Mouse (Mus musculus) C2C12 (cell line): ENCODE data around the gene Mllt3.

ENCODE experiments used
- CTCF ChIP-seq: IDR thresholded peaks from one replicate; pipeline ENCODE4 v1.5.1; 2011; ENCODE audit not compliant: control insufficient read depth, insufficient read depth, insufficient read length
- FOSL1 ChIP-seq: IDR thresholded peaks from one replicate; pipeline ENCODE4 v1.8.0; 2011; ENCODE audit warnings: mild to moderate bottlenecking, low read length; ENCODE audit not compliant: poor library complexity, insufficient read depth, severe bottlenecking
- USF1 ChIP-seq: IDR thresholded peaks from one replicate; pipeline ENCODE4 v1.6.1; 2011; ENCODE audit warnings: low read depth, mild to moderate bottlenecking, control low read depth, moderate library complexity

DNA sequence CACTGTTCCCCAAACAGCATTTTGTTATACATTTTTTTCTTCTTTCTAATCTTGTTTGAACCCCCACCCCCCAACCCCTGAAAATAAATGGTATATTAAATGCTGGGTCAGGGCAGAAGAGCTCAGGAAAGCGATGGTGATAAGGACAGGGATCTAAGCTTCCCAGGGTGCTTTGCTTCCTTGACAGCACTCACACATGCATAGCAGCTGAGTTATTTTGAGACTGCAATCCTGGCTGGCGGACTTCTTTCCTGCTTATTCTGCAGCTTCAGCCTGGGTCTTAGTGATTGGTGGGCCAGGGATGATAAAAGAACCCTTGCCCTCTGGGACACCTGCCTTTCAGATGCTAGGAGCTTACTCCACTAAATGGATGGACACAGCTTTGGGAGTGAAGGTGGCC is 249.4 kb downstream of the Mllt3 start:
- TF ChIP-seq CTCF (no peak), USF1 (no peak), FOSL1 (no peak)
